Mouse (Mus musculus) thymus, postnatal 10 days (tissue): ENCODE results near the gene Pnpla6.

Experiments
- DNase-seq, 2 experiments: peaks; one replicate each; pipeline ENCODE4 v3.0.0; 2021; ENCODE audit warnings: low spot score in 2 of 2

Gene Pnpla6

DNA sequence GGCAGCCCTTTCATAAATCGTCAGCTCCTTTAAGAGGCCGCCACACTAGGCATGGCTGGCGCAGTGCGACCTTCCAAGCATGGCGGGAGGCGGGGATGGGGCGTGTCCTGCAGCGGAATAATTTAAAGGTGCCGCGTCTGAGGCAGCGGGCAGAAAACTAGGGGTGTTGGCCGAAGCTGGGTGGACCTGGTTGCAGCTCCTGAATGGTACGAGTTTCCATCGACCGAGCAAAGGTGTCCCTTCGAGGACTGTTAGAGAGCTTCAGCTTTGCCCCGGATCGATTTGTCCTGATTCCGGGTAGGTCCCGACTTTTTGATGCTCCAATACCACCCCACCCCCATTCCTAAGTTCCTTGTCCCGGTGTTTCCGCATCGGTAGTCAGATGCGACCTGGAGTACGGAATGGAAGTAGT, at the start of gene Pnpla6:
Pnpla6 (plus strand) TSS at position 125 of the 412 bp plus-strand sequence.
- DNase-seq = peak; percentile 75 to 76

DNA sequence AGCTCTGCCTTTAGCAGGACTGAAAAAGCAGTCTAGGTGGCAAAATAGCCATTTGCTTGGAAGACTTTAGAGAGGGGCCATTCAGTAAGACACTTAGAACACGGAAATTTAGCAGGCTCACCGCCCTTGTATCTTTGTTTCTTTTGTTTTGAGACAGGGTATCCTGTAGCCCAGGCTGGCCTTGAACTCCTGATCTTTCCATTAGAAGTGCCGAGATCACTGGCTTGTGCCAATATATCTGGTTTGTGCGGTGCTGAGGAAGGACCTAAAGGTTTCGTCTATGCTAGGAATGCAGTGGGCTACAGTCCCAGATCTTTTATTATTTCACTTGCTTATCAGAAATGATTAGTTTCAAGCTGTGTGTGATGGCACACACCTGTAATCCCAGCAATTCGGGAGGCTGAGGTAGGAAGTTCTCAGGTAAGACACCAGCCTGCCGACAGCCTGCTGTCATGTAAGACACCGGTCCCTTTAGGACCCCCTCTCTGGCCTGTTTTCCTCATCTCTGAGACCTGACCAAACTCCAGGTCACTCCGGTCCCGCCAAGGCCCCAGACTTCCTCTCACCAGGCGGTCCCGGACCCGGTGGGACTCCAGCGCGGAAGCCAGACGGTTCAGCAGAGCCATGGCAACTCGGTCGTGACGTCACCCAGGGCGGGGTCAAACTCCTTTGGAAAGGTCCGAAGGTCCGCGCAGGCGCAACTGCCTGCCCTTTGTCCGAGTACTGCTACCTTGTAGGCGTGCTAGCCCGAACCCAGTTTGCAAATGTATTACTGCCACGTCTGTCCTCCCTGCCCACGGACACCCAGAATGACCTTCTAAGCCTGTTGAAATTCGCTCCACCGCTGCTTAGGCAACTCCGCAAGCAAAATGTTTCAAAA, 47.9 kb upstream of the Pnpla6 start, which contains the start of gene Pex11g:
Pex11g (minus strand) TSS at position 675 of the 880 bp plus-strand sequence.
- peak; percentile 72 to 76 for DNase-seq

DNA sequence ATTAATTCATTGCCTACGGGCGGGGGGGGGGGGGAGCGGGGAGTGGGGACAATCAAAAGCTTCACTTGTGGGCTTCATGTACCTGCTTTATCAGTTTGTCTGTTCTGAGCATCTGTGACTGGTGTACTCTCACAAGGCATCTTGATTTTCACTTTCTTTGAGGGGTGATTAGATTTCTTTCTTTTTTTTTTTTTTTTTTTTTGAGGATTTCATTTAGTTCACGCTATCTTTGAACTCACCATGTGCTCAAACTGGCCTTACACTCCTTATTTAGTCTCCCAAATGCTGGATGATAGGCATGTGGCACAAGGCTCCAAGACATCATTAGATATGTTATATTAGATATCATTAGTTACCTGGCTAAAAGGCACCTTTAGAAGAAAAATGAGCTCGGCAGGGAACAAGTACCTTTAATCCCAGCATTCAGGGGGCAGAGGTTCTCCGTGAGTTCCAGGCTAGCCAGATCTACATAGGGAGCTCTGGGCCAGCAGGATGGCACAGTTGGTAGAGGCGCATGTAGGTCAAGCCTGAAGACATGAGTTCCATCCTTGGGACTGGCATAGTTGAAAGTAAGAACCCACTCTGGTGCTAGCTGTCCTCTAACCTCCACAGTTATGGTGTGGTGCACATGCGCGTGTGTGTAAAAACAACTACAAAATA, 47.2 kb upstream of the Pnpla6 start:
- no peak for DNase-seq

DNA sequence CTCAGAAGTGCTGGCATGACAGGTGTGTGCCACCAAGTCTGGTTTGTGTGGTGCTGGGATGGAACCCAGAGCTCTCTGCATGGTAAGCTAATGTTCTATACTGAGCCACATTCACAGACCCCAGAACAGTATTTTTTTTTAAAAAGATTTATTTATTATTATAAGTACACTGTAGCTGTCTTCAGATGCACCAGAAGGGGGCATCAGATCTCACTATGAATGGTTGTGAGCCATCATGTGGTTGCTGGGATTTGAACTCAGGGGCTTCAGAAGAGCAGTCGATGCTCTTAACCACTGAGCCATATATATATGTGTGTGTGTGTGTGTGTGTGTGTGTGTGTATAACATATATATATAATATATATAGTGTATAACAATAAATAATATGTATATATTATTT, 46.3 kb upstream of the Pnpla6 start:
- DNase-seq = no peak

DNA sequence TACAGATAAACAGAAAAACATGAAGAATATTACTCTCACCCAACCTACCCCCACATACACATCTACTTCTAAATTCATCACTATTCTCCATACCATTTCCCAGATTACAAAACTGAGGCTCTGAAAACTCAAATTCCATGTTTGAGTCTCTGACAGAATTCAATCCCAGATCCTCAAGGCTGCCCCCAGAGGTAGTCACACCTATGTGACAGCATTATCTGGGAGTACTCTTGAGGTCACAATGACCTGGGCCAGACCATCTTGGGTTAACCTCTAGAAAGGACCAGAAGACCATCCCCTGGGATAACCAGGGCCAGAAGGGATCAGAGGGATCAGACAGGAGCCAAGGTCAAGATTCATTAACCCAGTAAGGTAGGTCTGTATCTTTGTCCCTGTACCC, 44.6 kb upstream of the Pnpla6 start, which contains the start of gene Tex45:
Tex45 (plus strand) TSS at position 301 of the 400 bp plus-strand sequence.
- no peak for DNase-seq

DNA sequence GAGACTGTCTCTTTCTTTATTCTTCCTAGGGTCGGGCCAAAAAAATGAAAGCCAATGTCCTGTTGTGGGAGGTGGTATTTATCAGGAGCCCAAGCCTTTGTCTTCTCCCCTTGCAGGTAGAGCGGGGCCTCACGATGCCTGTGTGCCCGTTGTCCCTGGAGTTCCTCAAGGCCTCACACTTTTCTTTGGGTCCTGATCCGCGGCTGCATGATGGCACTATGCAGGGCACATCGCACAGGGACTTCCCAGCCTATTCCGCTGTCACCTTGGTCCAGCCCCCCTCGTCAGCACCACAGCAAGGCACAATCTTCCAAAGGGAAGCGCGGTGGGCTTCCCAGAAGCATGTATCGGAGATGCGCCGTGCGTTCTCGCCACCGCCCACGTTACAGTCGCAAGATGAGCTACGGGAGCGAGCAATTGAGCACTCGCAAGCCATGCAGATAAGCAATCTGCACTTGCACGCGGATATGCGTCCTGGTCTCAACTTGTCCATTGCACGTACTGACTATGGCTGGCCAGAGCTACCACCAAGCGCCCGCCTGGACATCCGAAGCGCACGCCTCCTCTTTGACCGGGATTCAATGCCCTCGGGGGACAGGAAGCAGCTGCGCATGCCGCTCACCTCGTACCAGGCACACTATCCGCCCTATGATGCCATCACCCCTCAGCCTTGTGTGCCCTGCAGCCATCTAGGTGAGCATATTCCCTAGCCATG, 39.3 kb upstream of the Pnpla6 start:
- no peak for DNase-seq

DNA sequence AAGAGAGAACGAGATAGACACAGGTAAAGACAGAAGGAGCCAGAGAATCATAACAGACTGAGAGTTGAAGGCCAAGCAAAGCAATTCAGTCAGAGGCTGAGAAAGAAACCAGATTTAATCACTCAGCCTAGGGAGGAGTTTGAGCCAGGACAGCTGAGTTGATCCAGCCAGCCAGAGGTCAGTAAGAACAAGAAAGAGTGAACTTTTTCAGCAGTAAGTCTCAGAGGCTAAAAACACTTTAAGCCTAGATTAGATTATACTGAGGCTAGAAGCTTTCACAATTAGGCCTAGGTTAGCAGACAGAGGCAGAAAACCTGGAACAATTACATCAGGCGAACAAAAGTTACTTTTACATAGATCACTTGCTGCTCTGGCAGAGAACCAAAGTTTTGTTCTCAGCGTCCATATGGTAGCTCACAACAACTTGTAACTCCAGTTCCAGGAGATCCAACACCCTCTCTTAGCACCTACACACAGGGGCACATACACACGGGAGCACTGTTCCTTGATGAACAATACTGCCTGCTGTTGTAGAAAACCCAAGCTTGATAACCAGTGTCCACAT, 34.9 kb upstream of the Pnpla6 start:
- DNase-seq = no peak

DNA sequence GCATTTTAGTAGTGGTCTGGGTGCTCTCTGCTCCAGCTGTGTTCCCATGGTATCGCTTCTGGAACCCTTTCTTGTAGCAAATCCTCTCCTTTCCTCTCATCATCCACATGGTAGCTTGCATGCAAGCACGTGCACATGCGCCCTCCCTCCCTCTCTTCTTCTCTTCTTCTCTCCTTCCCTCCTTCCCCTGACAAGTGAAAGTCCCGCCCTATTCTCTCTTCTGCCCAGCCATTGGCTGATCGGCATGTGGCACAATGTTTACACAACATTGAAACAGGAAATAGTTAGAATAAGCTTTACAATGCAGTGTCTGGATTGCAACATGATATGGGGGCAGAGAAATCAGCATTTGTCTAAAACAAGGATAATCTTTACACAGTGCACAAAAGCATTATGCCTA, 33.6 kb upstream of the Pnpla6 start:
- DNase-seq = no peak

DNA sequence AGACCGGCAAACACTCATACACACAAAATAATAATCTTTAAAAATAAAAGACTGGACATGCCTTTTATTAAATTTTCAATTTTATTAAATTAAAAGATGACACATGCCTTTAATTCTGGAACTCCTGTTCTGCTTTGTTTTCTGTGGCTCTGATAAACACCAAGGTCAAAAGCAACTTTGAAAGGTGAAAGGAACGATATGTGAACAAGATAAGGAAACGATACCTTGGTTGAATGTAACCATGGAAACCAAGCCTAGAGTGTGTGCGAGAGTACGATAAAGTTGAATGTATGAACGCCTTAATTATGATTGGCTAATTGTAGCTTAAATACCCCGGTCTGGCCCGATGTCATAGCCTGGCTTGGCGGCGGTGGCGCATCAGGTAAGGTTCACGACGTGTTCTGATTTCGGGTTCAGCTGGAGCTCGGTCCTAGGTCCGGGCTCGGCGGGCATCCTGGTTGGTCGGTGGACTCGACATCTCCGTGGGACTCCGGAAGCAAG, 32.9 kb upstream of the Pnpla6 start:
- DNase-seq = no peak

DNA sequence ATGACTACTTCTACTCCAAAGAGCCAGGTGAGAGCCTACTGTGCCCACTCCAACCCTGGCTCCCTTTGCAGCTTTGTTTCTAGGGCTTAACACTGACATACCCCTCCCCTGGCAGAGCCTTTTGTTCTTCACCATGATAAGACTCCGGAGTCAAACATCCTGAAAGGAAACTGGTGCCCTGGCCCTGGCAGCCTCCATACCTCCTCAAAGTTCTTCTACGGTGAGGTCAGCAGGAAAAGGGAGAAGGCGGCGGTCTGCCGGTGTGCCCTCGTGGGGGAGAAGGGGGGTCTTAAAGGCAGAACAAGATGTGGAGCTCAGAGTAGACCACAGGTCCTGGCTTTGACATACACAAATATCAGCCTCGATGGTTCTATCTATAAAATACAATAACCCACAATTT, 31.6 kb upstream of the Pnpla6 start:
- DNase-seq = no peak

DNA sequence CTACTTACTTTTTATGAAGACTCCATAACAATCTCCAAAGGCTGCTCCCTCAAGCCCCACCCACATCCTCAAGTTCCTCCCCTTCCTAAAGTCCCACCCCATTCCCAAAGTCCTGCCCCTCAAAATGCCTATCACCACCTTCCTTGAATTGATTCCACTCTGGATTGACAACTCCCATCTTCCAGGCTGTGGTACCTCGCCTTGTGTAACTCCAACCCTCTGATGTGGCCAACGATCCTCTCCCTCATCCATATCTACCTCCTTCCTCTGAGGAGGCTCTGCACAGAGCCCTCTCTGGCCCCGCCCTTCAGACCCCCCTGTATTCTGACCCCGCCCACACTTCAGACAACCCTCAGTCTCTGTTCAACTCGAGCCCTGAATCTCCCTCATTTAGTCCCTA, 30.0 kb upstream of the Pnpla6 start:
- DNase-seq = no peak

DNA sequence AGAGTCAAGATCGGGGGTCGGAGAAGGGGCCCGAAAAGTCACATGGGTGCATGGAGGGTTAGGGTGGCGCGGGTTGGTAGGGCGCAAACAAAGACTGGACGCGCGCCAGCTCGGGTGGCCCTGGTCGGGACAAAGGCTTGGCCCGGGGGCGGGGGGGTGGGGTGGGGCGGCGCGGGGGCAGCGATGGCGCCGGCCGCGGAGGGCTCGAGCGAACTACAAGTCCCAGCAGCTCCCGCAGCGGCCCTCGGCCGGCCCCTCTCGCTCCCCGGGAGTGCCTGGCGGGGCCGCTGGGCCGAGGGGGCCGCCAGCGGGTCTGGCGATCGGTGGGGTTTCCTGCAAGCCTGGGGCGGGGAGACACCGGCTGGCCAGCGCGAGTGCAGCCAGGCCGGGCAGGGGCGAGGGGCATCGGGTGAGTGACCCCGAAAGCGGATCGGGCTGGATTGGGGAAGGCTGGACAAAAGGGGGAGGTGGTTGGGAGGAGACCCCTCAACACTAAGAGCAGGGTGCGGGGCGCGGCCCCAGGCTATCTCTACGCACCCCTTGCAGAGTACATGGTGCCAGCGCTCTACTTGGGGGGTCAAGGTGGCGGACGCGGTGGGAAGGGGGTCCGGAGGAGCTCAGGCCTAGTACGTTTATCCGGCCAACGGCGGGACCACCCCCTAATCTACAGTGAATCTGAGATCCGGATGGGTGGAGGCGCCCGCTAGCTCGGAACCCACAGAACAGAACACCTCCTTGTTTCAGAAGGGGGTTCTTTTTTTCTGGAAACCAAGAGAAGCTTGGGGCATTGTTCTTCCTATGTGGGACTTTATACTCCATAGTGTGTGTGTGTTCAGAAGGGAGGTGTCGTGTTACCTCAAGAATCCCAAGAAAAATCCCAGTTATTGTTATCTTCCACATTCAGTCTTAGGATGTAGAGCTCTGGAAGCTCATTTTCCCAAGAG, 22.0 kb upstream of the Pnpla6 start, which contains the start of gene Zfp358:
Zfp358 (plus strand) TSS at position 238 of the 944 bp plus-strand sequence.
- DNase-seq = peak; percentile 63 to 70

DNA sequence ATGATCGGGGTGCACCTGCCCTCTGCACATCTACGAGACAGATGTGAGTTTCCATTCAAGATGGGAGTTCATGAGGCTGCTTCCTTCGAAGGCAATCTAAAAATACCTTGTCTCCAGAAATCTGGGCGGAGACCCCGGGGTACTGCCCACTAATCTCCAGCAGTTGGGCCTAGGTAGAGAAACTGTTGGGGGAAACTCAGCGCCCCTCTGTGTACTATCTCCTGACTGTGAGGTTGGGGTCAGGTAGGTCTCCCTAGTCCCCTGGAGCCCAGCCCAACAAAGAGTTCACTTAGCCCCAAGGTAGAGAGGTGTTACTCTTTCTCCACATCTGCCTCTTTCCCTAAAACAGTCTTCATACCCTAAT, 21.4 kb upstream of the Pnpla6 start:
- DNase-seq = no peak

DNA sequence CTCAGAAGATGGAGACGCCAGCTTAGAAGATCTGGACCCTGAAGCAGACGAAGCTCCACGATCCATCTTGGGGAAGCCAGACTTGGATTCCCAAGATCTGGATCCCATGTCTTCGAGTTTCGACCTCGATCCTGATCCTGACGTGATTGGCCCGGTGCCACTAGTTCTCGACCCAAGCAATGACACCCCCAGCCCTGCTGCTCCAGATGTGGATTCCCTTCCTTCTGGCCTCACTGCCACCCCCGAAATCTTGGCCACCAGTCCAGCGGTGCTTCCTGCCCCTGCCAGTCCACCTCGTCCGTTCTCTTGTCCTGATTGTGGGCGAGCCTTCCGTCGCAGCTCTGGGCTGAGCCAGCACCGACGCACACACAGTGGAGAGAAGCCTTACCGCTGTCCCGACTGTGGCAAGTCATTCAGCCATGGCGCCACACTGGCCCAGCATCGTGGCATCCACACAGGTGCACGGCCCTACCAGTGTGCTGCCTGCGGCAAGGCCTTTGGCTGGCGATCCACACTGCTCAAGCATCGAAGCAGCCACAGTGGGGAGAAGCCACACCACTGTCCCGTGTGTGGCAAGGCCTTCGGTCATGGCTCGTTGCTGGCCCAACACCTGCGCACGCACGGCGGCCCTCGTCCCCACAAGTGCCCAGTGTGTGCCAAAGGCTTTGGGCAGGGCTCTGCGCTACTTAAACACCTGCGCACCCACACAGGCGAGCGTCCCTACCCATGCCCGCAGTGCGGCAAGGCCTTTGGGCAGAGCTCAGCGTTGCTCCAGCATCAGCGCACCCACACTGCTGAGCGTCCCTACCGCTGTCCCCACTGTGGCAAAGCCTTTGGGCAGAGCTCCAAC, 19.4 kb upstream of the Pnpla6 start:
- no peak for DNase-seq

DNA sequence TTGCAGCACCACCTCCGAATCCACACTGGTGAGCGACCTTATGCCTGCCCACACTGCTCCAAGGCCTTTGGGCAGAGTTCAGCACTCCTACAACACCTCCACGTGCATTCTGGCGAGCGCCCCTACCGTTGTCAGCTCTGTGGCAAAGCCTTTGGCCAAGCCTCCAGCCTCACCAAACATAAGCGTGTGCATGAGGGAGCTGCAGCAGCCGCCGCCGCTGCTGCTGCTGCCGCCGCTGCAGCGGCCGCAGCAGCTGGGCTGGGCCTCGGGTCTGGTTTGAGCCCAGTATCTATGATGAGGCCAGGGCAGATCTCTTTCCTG, 18.8 kb upstream of the Pnpla6 start:
- DNase-seq = no peak

DNA sequence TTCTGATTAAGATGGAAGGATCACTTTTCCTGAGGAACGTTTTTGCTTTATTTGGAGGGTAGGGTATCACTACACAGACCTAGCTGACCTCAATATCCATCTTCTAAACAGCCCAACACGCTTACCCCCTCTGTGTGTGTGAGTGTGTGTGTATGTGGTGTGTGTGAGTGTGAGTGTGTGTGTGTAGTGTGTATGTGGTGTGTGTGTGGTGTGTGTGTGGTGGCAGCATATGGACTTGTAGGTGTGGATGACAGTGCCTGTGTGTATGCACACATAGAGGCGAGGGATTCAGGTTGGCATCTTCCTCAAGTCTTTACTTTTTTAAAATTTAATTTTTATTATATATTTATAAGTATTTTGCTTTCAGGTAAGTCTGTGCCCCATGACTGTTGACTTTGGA, 16.6 kb upstream of the Pnpla6 start:
- no peak for DNase-seq

DNA sequence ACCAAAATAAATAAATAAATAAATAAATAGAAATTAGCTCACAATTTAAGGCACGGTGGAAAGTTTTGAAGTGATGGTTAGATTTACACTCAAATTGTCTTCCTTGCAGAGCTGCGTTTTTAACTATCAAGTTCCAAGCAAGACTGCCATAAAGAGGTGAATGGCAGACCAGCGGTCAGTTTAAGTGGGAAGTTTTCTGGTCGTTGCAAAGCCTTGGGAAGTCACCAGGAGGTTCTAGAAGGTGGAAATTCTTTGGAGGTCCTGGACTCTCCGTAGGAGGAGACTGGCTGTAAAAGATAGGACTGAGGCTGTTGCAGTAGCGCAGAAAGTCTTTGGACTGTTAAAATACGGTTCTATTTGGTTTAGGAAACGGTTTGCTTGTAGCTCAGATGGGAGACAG, 15.4 kb upstream of the Pnpla6 start:
- DNase-seq = no peak

DNA sequence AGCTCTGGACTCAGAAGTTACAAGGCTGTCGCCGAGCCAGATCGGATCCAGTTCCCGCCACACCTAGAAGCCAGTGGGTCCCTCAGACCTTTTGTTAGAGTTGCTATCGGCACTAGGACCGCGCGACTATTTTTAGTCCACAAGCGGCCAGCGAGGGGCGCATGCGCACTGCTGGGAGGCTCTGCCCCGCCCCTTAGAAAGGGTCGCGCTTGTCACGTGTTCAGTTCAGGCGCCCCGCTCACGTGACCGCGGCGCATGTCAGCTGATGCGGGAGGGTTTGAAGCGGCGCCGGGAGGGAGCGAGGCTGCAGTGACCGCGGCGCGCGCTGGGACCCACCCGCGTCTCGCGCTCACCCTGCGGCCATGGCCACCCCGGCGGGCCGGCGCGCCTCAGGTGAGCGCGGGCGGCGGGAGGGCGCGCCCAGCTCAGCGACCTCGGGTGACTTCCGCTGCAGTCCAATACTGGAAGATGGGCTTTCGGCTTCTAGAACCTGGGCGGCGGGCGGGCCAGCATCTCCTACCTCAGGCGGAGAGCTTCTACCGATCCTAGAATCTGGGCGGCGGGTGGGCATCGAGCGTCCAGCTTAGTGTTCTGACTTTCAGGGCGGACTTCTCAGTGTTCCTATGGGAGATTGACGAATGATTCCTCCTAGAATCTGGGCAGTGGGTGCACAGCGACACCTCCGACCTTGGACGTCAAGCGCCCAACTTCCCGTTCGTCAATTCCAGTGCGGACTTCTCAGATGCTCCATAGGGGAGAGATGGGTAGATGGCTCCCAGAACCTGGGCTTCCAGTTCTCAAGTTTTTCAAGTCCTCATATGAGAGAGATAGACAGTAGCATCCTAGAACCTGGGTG, 14.7 kb upstream of the Pnpla6 start, which contains the start of gene Mcoln1:
Mcoln1 (plus strand) TSS at position 223 of the 856 bp plus-strand sequence.
- peak; percentile 97 for DNase-seq

DNA sequence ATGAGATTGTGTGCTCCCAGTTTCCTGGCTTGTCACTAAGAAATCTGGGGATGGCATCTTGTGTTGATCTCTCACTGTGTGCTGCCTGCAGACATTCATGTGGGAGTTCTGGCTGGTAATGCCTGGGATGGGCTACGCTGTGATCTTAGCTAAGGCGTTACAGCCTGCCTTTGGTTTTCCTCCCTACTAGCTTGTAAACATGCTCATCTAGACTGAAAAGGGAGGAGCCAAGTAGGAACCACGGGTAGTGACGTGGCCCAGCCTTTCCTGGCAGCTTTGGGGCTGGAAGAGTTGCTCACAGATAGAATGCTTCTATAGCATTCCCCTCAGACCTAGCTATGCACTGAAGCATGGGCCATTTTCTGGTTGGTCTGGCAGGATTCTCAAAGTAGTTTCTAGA, 13.0 kb upstream of the Pnpla6 start:
- no peak for DNase-seq
